Mouse (Mus musculus) intestine, postnatal 0 days (tissue): Measurements from ENCODE around the gene Cdh12. TPM values are rescaled to one million over a fixed set of nuclear protein-coding genes. Genes with fewer than 3 reads are reported as not detected.

Experiments used
- ATAC-seq: fragments of 200-750 bp; cut with Nextera tagmentation; 2 replicates; pipeline ENCODE4 v1.8.0; 2017; ENCODE audit warnings: mild to moderate bottlenecking, moderate TSS enrichment, moderate library complexity
- H3K27ac ChIP-seq: fragments of 300-500 bp; sonication (generic); 2 replicates; pipeline ENCODE4 v1.5.1; 2014; ENCODE audit warnings: mild to moderate bottlenecking, low read depth, low read length, moderate library complexity
- H3K27me3 ChIP-seq: fragments of 300-500 bp; sonication (generic); replicated peaks from 2 replicates; pipeline ENCODE4 v1.6.1; 2014; ENCODE audit warnings: low read length, mixed read lengths; ENCODE audit not compliant: control insufficient read depth, insufficient read depth
- H3K36me3 ChIP-seq: fragments of 300-500 bp; sonication (generic); 2 replicates; pipeline ENCODE4 v1.6.1; 2014; ENCODE audit warnings: mild to moderate bottlenecking, moderate library complexity; ENCODE audit not compliant: control insufficient read depth, insufficient read depth
- H3K4me1 ChIP-seq: fragments of 300-500 bp; sonication (generic); replicated peaks from 2 replicates; pipeline ENCODE4 v1.6.1; 2014; ENCODE audit warnings: antibody characterized with exemption, low read length, mixed read lengths; ENCODE audit not compliant: control insufficient read depth, insufficient read depth
- H3K4me2 ChIP-seq: fragments of 300-500 bp; sonication (generic); replicated peaks from 2 replicates; pipeline ENCODE4 v1.6.1; 2014; ENCODE audit warnings: low read depth, mild to moderate bottlenecking, moderate library complexity
- H3K4me3 ChIP-seq: fragments of 300-500 bp; sonication (generic); 2 replicates; pipeline ENCODE4 v1.5.1; 2014; ENCODE audit warnings: low read depth, low read length
- H3K9ac ChIP-seq: fragments of 300-500 bp; sonication (generic); 2 replicates; pipeline ENCODE4 v1.6.1; 2014; ENCODE audit warnings: mild to moderate bottlenecking, low read depth, low read length
- H3K9me3 ChIP-seq: fragments of 300-500 bp; sonication (generic); 2 replicates; pipeline ENCODE4 v1.6.1; 2016; ENCODE audit warnings: mixed run types; ENCODE audit not compliant: control insufficient read depth
- CTCF ChIP-seq: sonication (generic); IDR thresholded peaks from 2 replicates; pipeline ENCODE4 v1.5.1; 2016; ENCODE audit warnings: low read depth, mild to moderate bottlenecking, control low read depth, antibody characterized with exemption, moderate library complexity
- WGBS: fragments of 180-500 bp; shearing (Covaris S2); extraction: QIAGEN DNeasy Blood & Tissue Kit; methylation state at CpG from one replicate; pipeline ENCODE4 v1.1.7; 2014; 5-methylcytosine and 5-hydroxymethylcytosine counted together
- polyA plus RNA-seq: library from polyadenylated mRNA; unstranded; fragments of >200 nt; fragmentation: Nextera tagmentation; extraction: Ambion mirVana; gene quantifications from 2 replicates; pipeline ENCODE4 v1.2.1, GENCODE M21; 2015

The Cdh12 gene
- 0.10 and 0.17 TPM in 2 replicates for polyA plus RNA-seq

DNA sequence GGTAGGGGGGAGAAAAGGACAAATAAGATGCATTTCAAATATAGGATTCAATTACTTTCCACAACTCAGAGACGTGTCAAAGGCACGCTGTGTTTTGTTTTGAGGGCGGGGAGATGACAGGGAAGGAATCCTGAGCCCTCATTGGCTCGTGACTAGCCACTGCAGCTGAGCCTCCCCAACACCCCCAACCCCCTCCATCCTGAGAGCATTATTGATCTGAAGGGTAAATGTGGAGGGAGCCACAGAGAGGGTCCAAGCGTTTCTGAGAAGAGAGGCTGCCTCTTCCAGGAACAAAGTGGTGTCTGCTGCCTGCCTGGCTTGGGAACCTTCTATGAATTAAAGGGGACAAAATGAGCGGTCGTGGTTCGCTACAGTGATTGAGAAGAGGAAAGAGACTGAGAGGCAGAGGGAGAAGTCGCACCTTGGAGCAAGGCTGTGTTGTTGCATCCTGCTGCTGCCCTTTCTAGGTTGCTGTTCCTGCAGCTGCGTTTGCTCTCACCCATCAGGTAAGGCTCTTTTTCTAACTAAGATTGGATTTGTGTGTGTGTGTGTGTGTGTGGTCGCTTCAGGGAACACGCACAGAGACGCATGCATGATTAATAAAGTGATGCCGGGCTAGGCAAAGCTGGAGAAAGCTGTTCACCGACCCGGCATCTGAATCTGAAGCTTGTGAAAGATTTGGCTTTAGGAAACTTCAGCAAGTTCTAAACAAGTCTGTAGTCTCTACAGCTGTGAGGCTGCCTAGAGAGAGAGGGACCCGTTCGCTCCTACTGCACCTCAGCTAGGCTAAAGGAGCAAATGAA lies at the start of gene Cdh12:
Gene Cdh12 (plus strand): TSS at position 405 of the 803 bp plus-strand sequence.
- 12% methylated on average over 18 of the region's 18 CpGs for WGBS
- peak within 1 kb of the TSS; percentile 51 for H3K4me2 ChIP-seq
- H3K27me3 ChIP-seq: no peaks in the 10 kb centered on the region
- H3K4me1 ChIP-seq: no peaks in the 10 kb centered on the region
- H3K27ac ChIP-seq: no peak within 1 kb of the TSS
- no peak for ATAC-seq
- TF ChIP-seq CTCF: no peak
- H3K4me3 ChIP-seq: no peak within 1 kb of the TSS
- H3K9me3 ChIP-seq: no peaks in the 10 kb centered on the region
- no peak within 1 kb of the TSS for H3K9ac ChIP-seq
- no peaks in the 10 kb centered on the region for H3K36me3 ChIP-seq

- Histone ChIP-seq H3K36me3 (no peaks in the 10 kb centered on the region), H3K4me2 (no peak overlapping the region), H3K4me1 (no peaks in the 10 kb centered on the region), H3K4me3 (no peak overlapping the region), H3K27ac (no peak overlapping the region), H3K27me3 (no peaks in the 10 kb centered on the region), H3K9ac (no peak overlapping the region), H3K9me3 (no peaks in the 10 kb centered on the region)
- peak; percentile 42 for TF ChIP-seq CTCF
- 45% methylated on average over 3 of the region's 3 CpGs for WGBS
- ATAC-seq: no peak
Observed at GRCm38 (mm10) chr15:20403596-20403995, 45.5 kb upstream of the Cdh12 start.

- Histone ChIP-seq H3K4me1 (no peaks in the 10 kb centered on the region), H3K27me3 (no peaks in the 10 kb centered on the region), H3K4me2 (no peak overlapping the region), H3K9ac (no peak overlapping the region), H3K36me3 (no peaks in the 10 kb centered on the region), H3K27ac (no peak overlapping the region), H3K9me3 (no peaks in the 10 kb centered on the region), H3K4me3 (no peak overlapping the region)
- 91% methylated on average over 1 of the region's 1 CpGs for WGBS
- ATAC-seq: no peak
- TF ChIP-seq CTCF: no peak
Observed at GRCm38 (mm10) chr15:20413397-20413796, 35.7 kb upstream of the Cdh12 start.

- TF ChIP-seq CTCF: no peak
Observed at GRCm38 (mm10) chr15:20436356-20436755, 12.7 kb upstream of the Cdh12 start.

DNA sequence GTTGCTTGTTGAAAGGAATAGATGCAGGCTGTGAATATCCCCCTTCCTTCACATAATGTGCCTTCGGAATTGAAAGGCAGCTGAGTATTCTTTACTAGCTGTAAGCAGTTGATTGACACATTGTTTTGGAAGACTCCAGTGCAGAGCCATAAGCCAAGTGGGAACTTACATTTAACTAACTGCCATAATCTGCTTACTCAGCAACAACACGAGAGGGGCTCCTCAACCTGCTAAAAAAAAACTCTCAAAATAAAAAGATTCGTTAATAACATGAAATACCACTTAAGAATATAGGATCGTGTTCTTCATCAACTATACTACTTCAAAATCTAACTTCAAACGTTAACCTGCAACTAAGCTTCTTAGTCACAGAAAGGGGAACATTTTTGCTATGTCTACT lies 1.5 kb downstream of the Cdh12 start:
- H3K27me3 ChIP-seq: no peaks in the 10 kb centered on the region
- no peaks in the 10 kb centered on the region for H3K9me3 ChIP-seq
- no peak overlapping the region for H3K27ac ChIP-seq
- 64% methylated on average over 5 of the region's 5 CpGs for WGBS
- H3K4me3 ChIP-seq: no peak overlapping the region
- no peak overlapping the region for H3K4me2 ChIP-seq
- H3K9ac ChIP-seq: no peak overlapping the region
- ATAC-seq: no peak
- no peaks in the 10 kb centered on the region for H3K4me1 ChIP-seq
- no peaks in the 10 kb centered on the region for H3K36me3 ChIP-seq
- TF ChIP-seq CTCF: no peak

More at GRCm38 (mm10) chr15:20436356-20436755, 12.7 kb upstream of the Cdh12 start:
- Histone ChIP-seq H3K9me3 (no peaks in the 10 kb centered on the region), H3K4me3 (no peak overlapping the region), H3K27ac (no peak overlapping the region), H3K27me3 (no peaks in the 10 kb centered on the region), H3K36me3 (no peaks in the 10 kb centered on the region), H3K4me2 (no peak overlapping the region), H3K4me1 (no peaks in the 10 kb centered on the region), H3K9ac (no peak overlapping the region)
- ATAC-seq: no peak
- 55% methylated on average over 2 of the region's 2 CpGs for WGBS

DNA sequence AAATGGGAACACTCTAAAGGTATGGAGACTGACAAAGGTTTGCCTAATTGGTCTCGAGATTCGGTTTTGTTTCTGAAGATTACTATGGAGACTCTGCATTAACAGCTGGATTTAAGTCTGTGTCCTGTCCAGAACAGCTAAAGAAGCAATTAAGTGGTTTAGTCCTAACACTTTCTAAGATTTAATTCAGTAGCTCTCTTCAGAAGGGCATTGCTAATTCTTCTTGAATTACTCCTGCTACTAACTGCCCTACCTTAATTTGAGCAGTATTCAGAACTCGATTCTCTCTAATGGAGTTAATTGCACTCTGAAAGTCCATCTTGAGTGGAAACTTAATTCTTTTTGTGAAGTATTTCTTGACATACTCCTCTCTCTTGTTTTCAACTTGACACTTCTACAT lies 9.4 kb downstream of the Cdh12 start:
- H3K4me3 ChIP-seq: no peak overlapping the region
- TF ChIP-seq CTCF: no peak
- H3K4me2 ChIP-seq: no peak overlapping the region
- H3K36me3 ChIP-seq: no peaks in the 10 kb centered on the region
- H3K9me3 ChIP-seq: no peaks in the 10 kb centered on the region
- H3K9ac ChIP-seq: no peak overlapping the region
- no peaks in the 10 kb centered on the region for H3K4me1 ChIP-seq
- 77% methylated on average over 3 of the region's 3 CpGs for WGBS
- no peak for ATAC-seq
- no peak overlapping the region for H3K27ac ChIP-seq
- H3K27me3 ChIP-seq: no peaks in the 10 kb centered on the region
